Mouse (Mus musculus) cerebellum, postnatal 14 days (tissue): ENCODE data around the gene Nab1.
"Not testable (repeated sequence)": the region's sequence is repeated elsewhere in the genome, so short reads cannot be mapped to it uniquely, and the experiment has no call there.

Experiments used
- DNase-seq, 2 experiments: peaks; one replicate each; pipeline ENCODE4 v3.0.0; 2021; ENCODE audit warnings: mixed read lengths in 2 of 2

Nab1 gene

DNA sequence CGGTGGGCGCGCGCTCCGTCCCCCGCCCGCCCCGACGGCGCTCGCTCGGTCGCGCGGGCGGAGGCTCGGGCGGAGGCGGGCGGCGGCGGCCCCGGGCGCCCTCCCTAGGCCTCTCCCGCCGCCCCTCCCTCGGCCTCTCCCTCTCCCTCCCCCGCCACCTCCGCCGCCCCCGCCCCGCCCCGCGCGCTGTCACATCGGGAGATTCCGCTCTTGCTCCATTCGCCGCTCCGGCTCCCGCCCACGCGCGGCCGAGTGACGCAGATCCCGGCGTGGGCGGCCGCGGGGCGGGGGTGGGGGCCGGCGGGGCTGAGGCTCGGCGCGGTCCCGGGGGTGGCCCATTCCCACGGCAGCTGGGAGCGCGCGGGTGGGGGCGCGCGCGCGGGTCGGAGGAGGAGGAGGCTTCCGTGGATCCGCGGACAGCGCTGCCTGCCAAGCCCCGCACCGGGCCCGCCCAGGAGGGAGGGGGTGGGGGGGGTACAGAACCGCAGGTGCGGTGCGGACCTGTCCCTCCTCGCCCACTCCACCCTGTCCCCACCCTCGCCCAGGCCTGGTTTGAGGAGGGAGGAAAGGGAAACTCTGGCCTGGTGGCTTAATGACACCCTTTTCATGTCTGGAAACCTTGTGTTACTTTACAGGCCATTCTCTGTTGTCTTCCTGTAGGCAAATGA, at the start of gene Nab1:
Gene Nab1 (minus strand): TSS at position 366 of the 668 bp plus-strand sequence.
- DNase-seq, result peak; percentile 88 to 89

DNA sequence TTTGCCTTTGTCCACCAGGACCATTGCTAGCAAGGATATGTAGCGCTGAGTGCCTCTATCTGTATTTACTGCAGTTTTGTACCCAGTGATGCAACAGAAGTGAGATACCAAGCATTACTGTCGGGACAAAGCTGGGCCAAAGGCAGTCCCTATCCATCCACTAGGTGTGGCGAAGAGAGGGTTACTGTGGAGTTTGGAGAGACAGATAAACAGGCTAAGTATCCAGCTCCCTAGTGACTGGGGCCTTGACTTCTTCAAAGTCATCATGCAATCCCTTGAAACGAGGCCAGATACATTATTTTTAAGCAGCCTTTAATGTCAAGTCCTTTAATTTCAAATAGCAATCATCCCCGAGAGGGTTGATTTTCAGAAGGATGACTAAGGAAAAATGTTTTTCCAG, 47.0 kb upstream of the Nab1 start:
- no peak for DNase-seq

DNA sequence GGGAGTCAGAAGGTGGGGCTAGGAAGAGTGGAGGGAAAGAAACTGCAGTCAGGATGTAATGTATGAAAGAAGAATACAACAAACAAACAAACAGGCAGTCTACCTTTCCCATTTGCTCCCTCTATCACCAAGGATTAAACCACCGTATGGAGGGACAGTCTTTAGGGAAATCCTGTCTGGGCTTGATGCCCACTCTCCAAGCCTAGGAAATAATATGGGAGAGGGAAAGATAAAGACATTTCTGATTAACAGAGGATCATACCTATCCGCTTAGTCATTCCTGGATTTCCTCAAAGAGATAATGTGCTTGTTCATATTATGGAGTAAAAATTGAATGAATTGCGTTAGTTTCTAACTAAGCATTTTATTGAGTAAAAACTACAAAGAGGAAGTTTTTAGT, 46.3 kb upstream of the Nab1 start:
- no peak for DNase-seq

DNA sequence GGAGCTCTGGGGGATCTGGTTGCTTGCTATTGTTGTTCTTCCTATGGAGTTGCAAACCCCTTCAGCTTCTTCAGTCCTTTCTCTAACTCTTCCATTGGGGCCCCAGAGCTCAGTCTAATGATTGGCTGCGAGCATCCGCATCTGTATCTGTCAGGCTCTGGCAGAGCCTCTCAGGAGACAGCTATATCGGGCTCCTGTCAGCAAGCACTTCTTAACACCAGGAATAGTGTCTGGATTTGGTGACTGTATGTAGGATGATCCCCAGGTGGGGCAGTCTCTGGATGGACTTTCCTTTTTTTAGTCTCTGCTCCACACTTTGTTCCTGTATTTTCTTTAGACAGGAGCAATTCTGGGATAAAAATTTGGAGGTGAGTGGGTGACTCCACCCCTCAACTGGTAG, 39.6 kb upstream of the Nab1 start:
- not testable (repeated sequence) for DNase-seq

DNA sequence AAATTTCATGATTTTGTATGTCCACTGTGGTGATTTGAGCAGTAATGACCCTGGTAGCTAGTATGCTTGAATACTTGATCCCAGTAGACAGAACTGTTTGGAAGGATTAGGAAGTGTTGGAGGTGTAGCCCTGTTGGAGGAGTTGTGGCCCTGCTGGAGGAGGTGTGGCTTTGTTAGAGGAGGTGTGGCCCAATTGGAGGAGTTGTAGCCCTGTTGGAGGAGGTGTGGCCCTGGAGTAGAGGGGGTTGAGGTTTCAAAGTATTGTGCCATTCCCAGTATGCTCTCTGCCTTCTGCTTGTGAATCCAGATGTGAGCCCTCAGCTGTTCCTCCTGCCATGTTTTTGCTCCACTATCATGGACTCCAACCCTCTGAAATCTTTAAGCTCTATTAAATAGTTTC, 29.5 kb upstream of the Nab1 start:
- no peak for DNase-seq

DNA sequence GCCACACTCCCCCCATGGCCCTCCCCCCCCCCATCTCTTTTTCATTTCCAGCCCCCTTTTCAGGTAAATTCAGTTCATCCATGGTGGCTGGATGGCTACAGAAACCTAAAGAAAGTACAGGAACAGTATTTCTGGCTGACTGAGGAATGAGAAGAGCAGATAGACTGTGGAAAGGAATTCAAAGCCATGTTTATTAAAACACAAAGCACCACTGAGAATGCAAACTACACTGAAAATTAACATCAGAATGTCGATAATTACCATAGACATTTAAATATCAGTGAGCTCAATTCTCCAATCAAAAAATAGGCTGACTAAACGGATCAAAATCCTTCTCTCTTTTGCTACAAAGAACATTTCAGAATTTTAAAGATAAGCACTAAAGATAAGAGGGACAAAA, 27.2 kb upstream of the Nab1 start:
- DNase-seq, result no peak

DNA sequence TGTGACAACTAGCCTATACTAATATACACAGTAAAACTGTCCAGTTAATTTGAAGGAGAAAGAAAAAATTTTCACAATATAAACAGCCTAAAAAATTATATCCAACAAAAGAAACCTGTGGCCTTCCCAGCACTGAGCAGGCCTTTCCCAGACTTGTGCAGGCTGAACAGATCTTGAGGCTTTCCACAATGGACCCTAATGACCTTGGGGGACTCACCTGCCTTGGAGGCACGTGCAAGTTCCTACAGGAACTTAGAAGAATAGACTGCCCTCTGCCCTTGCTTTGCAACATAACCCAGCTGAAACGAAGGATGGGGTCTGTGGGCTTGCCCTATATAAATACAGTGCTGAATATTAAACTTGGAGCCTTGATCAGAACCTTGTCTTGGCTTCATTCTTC, 26.8 kb upstream of the Nab1 start:
- no peak for DNase-seq

DNA sequence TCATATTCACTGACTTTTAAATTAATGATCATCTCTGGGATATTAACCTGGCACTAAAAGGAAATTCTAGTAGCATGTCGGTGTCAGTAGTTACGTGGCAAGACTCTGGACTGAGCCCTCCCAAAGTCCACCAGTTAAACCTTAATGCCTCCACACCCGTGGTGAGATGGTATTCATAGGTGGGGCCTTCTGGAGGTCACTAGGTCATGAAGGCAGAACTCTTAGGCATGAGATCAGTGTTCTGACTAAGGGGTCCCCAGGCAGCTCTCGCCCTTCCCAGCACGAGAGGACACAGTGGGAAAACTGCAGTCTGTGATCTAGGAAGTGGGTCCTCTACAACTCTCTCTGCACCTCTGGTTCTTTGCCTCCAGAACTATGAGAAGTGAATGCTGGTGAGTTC, 24.2 kb upstream of the Nab1 start:
- no peak for DNase-seq

DNA sequence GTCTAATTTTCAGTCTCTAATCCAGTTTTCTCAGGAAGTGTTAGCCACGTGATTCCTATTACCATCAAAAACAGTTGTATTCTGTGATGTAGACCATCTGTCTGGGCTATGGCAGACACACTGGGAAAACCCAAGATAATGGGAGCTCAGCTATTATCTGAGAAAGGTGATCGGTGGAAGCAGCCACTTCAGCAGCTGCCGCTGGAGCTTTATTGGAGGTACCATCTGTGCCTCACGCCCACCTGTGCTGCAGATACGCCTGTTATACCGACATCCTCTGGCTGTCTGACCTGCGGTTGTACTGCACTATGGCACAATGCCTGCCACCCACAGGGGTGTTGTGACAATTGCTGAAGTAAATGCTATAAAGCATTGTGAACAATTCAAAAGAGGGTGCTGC, 23.7 kb upstream of the Nab1 start:
- DNase-seq, result peak; percentile 20 to 34

DNA sequence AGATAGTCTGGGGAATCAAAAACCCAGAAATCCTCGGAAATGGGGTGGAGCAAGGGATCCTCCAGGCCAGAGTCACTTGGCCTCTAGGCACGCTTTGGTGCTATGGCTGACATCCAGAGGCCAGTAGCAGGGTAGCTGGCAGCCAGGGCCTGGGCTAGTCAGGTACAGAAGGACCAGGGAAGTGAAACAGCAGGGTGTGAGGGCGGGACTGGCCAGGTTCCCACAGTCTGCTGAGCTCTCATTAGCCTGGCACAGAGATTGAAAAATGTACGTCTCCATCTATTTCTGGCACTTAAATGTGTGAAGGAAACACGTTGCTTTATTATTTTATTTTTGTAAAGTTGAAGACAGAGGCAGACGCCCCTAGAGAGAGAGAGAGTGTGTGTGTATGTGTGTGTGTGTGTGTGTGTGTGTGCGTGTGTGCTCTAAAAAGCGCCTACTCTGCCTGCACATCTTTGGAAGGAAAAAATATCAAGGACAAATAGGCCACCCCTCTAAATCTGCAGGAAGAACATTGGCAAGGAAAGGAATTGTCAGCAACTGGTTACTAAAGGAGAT, 21.0 kb upstream of the Nab1 start:
- peak; percentile 95 to 97 for DNase-seq

DNA sequence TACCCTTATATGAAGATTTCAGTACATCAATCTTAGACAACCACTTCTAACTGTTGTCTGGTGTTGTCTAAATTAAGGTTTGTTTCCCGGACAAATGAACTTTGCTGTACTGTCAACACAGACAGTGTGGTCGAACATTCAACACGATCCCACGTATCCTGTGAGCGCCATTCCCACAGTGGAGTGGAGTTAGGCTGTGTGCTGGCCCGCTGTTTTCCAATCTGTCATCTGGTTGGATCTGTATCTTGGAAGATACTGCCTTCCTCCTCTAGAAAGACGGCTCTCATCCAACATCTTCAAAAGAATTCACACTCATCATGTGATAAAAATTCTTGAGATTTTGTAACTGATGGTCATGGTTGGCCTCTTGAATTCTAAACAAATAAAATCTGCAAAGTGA, 19.7 kb upstream of the Nab1 start:
- DNase-seq, result peak in 1 of 2 experiments; percentile 61

DNA sequence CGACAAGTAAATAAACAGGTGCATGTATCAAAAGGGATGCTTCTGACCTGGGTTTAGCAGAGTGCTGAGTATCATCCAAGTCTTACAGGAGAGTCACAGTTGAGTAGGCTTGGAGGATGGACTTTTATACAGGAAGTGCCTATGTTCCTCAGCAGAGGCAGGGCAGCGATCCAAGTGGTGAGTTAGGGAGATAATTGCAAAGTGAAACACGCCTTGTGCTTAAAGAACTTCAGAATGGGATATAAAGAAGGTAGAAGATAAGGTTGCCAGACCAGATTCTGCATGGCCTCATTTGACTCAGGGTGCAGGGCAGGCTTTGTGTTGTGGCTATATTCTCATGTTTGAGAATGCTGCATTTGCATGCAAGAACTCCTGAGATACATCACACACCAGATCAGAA, 14.8 kb upstream of the Nab1 start:
- no peak for DNase-seq

DNA sequence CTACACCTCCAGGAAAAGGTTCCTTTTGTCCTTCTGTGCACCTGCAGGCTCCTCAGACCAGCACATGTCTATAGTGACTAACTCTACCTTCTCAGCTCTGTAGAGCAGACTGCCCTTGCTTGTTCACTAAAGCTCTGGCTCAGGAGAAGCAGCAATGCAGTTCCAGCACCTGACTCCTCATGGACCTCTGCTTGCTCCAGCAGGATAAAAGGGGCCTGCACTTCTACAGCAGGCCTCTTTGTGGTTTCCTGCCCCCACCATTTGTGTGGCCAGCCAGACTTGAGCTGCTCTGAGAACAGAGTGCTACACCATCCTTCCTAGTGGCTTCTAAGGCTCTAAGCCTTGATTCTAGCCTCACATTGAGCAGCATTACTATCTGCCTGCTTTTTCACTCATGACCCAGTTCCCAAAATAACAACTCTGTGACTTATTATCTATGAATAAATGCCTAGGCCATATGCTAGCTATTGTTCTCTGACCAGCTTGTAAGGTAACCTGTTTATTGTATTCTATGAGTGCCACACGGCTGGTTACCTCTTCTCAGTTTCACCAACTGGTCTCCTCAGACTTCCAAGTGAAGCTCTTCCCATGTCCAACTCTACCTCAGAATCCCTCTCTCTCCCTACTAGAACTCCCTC, 11.4 kb upstream of the Nab1 start:
- no peak for DNase-seq

DNA sequence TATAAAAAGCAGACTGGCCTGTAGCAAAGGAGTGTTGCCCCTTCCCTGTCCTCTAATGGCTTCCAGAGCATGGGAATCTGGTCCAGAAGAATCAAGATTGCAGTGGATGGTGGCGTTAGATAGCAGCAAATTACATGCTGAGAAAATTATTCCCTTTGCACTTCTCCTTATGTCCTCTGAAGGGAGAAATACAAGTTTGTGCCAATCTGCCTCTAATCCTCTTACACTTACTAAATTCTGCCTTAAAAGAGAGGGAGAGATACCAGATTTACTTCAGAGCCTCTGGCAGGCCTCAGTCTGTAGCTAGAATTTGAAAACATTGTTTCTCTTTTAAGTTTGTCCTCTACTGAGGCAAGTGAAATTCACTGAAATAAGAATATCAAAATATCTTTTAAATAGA, 5.7 kb upstream of the Nab1 start:
- DNase-seq, result no peak

DNA sequence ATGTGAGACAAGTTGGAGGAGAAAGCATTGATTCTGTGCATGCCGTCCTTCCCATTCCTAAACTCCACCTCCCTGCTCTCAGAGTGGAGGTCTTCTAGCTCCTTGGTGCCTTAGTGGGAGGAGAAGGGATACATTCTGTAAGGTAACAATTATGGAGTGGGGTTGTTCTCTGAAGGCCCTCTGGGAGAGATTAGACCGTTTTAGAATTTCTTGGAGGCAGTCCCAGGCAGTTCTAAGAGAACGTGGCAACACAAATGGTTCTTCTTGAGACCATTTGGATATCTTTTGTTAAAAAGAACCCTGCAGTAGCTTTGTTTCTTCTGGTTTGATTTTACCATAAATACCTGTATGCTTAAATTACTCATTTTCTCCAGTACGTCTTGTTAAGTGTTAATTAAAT, 1.8 kb upstream of the Nab1 start:
- DNase-seq, result no peak

DNA sequence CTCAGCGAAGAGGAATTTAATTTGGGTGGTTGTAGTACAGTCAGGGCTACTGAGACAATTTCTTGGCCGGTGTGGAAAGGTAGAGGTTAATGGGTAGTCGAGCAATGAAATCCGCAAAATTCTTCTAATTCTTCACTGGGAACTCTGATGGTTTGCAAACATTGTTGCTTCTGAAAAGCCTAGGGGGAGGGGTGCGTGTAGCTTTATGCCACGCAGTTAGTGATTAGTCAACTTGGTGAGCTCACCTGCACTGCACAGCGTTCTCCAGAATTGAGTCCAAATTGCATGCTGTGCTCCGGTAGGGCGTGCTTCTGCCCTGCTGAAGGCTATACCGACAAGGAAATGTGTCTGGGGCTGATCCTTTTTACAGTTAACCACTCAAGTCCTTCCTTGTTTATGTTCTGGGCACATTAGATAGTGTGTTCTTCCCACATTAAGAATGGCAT, 1.2 kb upstream of the Nab1 start:
- peak; percentile 41 to 76 for DNase-seq

DNA sequence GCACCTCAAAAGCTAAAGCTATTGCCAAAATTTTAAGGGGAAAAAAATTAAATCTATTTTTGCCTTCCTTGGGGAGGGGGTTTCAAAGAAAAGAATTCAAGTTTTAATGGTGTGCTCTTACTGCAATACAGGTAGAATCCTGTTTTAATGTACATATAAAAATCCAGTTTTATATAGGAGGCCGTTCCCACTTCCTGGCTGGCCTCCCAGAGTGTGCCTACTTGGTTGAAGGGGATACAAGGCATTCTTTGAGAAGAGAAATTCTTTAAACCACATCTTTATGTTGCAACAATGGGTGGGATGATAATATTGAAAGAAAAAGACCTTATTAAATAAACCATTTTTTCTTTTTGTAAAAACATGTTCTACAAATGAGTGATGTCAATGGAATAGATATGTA, 611 bp upstream of the Nab1 start:
- DNase-seq, result peak in 1 of 2 experiments; percentile 31

DNA sequence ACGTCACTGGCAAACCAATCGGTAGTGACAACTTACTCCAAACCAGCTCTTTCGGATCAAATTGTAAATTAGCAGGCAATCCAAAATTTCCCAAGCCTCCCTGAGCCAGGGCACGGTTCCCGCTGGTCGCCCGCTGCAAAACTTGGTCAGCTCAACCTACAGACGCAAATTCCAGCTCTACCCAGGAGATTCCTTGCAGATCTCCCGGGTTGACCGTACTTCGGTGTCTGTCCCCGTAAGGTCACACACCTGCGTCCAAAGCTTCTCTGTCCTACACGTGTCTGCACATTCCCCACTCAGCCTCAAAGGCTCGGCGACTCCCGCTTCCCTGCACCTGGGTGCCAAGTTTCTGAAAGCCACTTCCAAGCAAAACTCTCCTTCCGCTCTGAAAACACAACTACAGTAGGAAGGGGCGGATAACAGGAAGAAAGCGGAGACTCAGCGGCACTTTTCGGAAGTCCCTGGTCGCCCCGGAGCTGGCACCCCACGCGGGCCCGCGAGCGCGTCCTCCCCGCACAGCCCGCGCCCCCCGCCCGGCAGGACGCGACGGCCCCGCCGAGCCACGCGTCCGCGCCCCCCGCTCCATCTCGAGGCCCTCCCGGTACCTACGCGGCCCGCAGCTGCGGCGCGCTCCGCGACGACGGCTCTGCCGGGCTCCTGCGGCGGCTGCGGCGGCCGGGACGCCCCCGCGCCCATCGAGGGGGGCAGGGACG, 722 bp downstream of the Nab1 start:
- DNase-seq, result peak; percentile 50 to 70

DNA sequence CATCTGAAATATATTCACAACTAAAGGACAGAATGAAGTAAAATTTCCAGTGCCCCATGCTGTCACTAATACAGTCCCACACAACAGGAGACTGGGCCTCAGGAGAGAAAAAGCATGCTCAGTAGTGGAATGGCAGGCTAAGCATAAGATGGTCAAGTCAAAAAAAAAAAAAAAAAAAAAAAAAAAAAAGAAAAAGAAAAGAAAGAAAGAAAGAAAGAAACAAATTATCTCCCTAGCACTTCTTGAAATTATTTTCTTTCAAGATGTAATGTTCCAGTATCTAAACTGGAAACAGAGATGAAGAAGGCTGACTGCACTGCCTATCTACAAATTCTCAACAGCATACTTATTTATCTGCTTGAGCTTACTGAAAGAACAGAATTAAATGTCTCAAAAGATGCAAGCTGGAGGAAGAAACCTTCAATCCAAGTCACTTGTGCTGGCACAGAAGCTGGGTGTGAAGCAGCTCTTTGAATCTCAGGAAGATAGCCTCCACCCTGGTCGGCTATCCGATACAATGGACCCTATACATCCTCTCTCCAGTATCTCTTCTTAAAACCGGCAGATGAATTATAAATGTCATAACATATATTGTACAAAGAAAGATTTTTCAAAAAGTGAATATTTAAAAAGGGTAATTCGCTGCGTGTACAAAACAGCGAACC, 1.6 kb downstream of the Nab1 start:
- peak in 1 of 2 experiments; percentile 31 for DNase-seq

DNA sequence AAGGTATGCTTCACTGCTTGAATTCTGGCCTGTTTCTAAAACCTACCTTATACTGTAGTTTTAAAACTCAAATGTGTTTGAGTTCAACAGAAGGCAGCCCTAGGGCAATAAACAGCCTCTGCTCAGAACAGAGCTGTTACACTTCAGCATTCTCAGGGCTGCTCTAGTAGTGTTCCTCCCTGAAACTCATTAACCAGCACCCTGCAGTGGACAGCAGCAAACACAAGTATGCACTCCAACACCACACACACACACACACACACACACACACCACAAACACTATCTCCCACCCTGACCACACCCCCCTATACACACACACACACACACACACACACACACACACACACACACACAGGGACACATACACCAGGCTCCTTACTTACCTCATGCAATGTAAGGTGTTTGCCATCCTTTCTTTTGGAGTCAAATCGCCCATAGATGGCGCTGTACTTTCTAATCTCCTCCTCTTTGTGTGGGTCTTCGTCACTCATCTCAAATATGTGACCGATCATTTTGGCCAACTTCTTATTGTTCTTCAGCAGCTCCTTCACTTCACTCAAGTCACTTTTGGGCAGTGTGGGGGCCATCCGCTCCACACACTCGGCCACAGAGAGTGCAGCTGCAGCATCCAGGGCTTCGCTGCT, 10.8 kb downstream of the Nab1 start:
- DNase-seq, result peak; percentile 37 to 62

DNA sequence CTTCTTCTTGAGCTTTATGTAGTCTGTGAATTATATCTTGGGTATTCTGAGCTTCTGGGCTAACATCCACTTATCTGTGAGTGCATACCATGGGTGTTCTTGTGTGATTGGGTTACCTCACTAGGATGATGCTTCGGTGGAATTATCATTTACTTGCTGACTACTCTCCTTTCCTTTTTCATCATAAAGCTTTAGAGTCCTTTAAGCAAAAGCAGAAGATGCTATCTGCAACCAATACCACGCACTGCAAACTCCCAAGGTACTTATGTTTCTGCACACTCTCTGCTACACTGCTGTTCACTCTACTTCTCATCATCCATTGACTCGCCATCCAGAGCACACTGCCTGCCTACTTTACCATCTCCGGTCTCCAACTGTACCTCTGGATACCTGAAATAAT, 15.5 kb downstream of the Nab1 start:
- no peak for DNase-seq

DNA sequence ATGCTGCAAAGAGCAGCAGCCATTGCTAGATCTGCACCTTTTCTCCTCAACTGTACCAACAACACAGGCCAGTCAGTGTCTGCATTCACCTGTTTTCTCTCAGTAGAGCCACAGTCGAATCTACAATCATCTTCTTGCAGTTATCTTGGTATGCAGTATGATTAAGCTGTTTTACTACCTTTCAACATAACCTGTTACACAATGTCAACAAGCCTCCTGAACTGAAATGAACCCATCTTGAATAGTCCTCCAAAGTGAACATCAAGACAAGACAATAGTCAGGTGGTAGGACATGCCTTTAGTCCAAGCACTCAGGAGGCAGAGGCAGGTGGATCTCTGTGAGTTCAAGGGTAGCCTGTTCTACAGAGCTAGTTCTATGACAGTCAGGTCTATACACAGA, 26.2 kb downstream of the Nab1 start:
- no peak for DNase-seq
